Mouse (Mus musculus): ENCODE measurements at regions not wholly inside any gene's neighbourhood (a gene's known extent, or its start where the extent isn't known, plus 50 kb on each side); places are given as distances from the start of the nearest gene placed in this dataset.

- DNase-seq = no peak
These were observed 723.2 kb upstream of the Zeb2 start for GRCm38 (mm10) chr2:45840389-45840788.

- DNase-seq = no peak
These were observed 719.5 kb upstream of the Zeb2 start for GRCm38 (mm10) chr2:45836546-45837221.

- DNase-seq = no peak
These were observed 700.9 kb upstream of the Zeb2 start for GRCm38 (mm10) chr2:45817945-45818719.

GRCm38 (mm10) chr2:45814741-45815140, 697.5 kb upstream of the Zeb2 start:
- no peak for DNase-seq

GRCm38 (mm10) chr2:45805329-45805728, 688.1 kb upstream of the Zeb2 start:
- DNase-seq = no peak

- DNase-seq = no peak
These were observed 682.9 kb upstream of the Zeb2 start for GRCm38 (mm10) chr2:45800131-45800530.

- no peak for DNase-seq
These were observed 676.4 kb upstream of the Zeb2 start for GRCm38 (mm10) chr2:45793561-45793960.

- no peak for DNase-seq
These were observed 672.5 kb upstream of the Zeb2 start for GRCm38 (mm10) chr2:45789739-45790138.

GRCm38 (mm10) chr2:45787732-45788390, 670.7 kb upstream of the Zeb2 start:
- no peak for DNase-seq

- DNase-seq = peak; percentile 51
These were observed 669.6 kb upstream of the Zeb2 start for GRCm38 (mm10) chr2:45786787-45787186.

- DNase-seq = no peak
These were observed 668.5 kb upstream of the Zeb2 start for GRCm38 (mm10) chr2:45785684-45786083.

GRCm38 (mm10) chr2:45783634-45784412, 666.6 kb upstream of the Zeb2 start:
- peak; percentile 40 for DNase-seq

- no peak for DNase-seq
These were observed 660.3 kb upstream of the Zeb2 start for GRCm38 (mm10) chr2:45777466-45777865.

- no peak for DNase-seq
These were observed 659.4 kb upstream of the Zeb2 start for GRCm38 (mm10) chr2:45776485-45777135.

GRCm38 (mm10) chr2:45775691-45776090, 658.5 kb upstream of the Zeb2 start:
- DNase-seq = no peak

GRCm38 (mm10) chr2:45774416-45774815, 657.2 kb upstream of the Zeb2 start:
- no peak for DNase-seq

- no peak for DNase-seq
These were observed 640.0 kb upstream of the Zeb2 start for GRCm38 (mm10) chr2:45757176-45757575.

- DNase-seq = no peak
These were observed 639.2 kb upstream of the Zeb2 start for GRCm38 (mm10) chr2:45756395-45756794.

GRCm38 (mm10) chr2:45751746-45752145, 634.6 kb upstream of the Zeb2 start:
- DNase-seq = peak; percentile 34

GRCm38 (mm10) chr2:45749379-45749778, 632.2 kb upstream of the Zeb2 start:
- DNase-seq = no peak

- DNase-seq = no peak
These were observed 630.4 kb upstream of the Zeb2 start for GRCm38 (mm10) chr2:45747263-45748236.

Data from retina, postnatal 1 day (tissue).